Comparison of ENCODE assay signal across 19 mouse cellular contexts in genomic region chr3:127875059-127875458, GRCm38 (mm10). TPM values are rescaled to one million over a fixed set of nuclear protein-coding genes. Genes with fewer than 3 reads are reported as not detected.
DNase-seq lines count a peak whose midpoint lies in the region; ATAC-seq lines count a peak whose summit lies in the region.
"Had no signal": no experiment of that assay in that cellular context is flagged by ENCODE, and none has a peak within 500 bp of the region (broad histone marks: within the 10 kb centered on the region; RNA-seq: fewer than 3 reads in every experiment).

No protein-coding gene starts in this region.

- no peak for DNase-seq in neural tube, embryonic 10.5 days (ENCODE audit: extremely low spot score, low spot score)
- DNase-seq in T-cell, adult 2 months (ENCODE audit: low spot score) = peak; percentile 52
- DNase-seq in kidney, postnatal 36 days = no peak
- DNase-seq in kidney, adult 8-10 months = no peak
- DNase-seq: adrenal gland, adult 8-10 months; adrenal gland, postnatal 36 days; cerebellum, adult 11 months; cerebellum, adult 8-10 months; cerebellum, postnatal 14 days; heart, adult 18-20 months; heart, postnatal 10 days; heart, postnatal 4 days; kidney, adult 18-20 months had no signal

- H3K4me3 ChIP-seq in neural tube, embryonic 13.5 days = no peak overlapping the region
- H3K4me3 ChIP-seq in hindbrain, embryonic 13.5 days = no peak overlapping the region
- H3K4me3 ChIP-seq: embryonic facial prominence, embryonic 12.5 days; forebrain, embryonic 15.5 days; heart, embryonic 10.5 days had no signal

- H3K4me2 ChIP-seq in neural tube, embryonic 13.5 days = no peak overlapping the region
- no peak overlapping the region for H3K4me2 ChIP-seq in hindbrain, embryonic 13.5 days
- H3K4me2 ChIP-seq: embryonic facial prominence, embryonic 12.5 days; forebrain, embryonic 15.5 days had no signal

- no peaks in the 10 kb centered on the region for H3K27me3 ChIP-seq in neural tube, embryonic 13.5 days
- H3K27me3 ChIP-seq in hindbrain, embryonic 13.5 days = no peaks in the 10 kb centered on the region
- H3K27me3 ChIP-seq: embryonic facial prominence, embryonic 12.5 days; forebrain, embryonic 15.5 days had no signal

- H3K9ac ChIP-seq in neural tube, embryonic 13.5 days = no peak overlapping the region
- no peak overlapping the region for H3K9ac ChIP-seq in hindbrain, embryonic 13.5 days
- H3K9ac ChIP-seq: embryonic facial prominence, embryonic 12.5 days; forebrain, embryonic 15.5 days had no signal

- WGBS in neural tube, embryonic 13.5 days = 53% methylated on average over 7 of the region's 7 CpGs
- 61% methylated on average over 7 of the region's 7 CpGs for WGBS in hindbrain, embryonic 13.5 days

- H3K4me1 ChIP-seq in neural tube, embryonic 13.5 days (replicated peaks) = peaks cover 17% of the 10 kb centered on the region
- H3K4me1 ChIP-seq in hindbrain, embryonic 13.5 days (replicated peaks) = peaks cover 16% of the 10 kb centered on the region
- H3K4me1 ChIP-seq: embryonic facial prominence, embryonic 12.5 days; heart, embryonic 10.5 days had no signal

- H3K36me3 ChIP-seq in neural tube, embryonic 13.5 days = no peaks in the 10 kb centered on the region
- H3K36me3 ChIP-seq in hindbrain, embryonic 13.5 days = no peaks in the 10 kb centered on the region
- H3K36me3 ChIP-seq: embryonic facial prominence, embryonic 12.5 days; forebrain, embryonic 15.5 days; heart, embryonic 10.5 days had no signal

- H3K27ac ChIP-seq in neural tube, embryonic 13.5 days (replicated peaks) = peak overlapping the region; percentile 49; the same call in 1 of the 2 replicates
- H3K27ac ChIP-seq in hindbrain, embryonic 13.5 days = peak overlapping the region; percentile 64; the same call in 1 of the 2 replicates
- H3K27ac ChIP-seq: embryonic facial prominence, embryonic 12.5 days; heart, embryonic 10.5 days had no signal

- no peaks in the 10 kb centered on the region for H3K9me3 ChIP-seq in neural tube, embryonic 13.5 days
- no peaks in the 10 kb centered on the region for H3K9me3 ChIP-seq in hindbrain, embryonic 13.5 days
- H3K9me3 ChIP-seq: embryonic facial prominence, embryonic 12.5 days; forebrain, embryonic 15.5 days; heart, embryonic 10.5 days had no signal

- ATAC-seq in neural tube, embryonic 13.5 days (ENCODE audit: low read depth) = no peak
- ATAC-seq in hindbrain, embryonic 13.5 days (ENCODE audit: low FRiP score) = no peak
- no peak for ATAC-seq in cerebellum, adult (ENCODE audit: insufficient number of reproducible peaks, low FRiP score, low TSS enrichment)

RNA-seq across cellular contexts. Expression of gene Fam241a, which starts 21.1 kb away (rescaled TPM):
- polyA plus RNA-seq in neural tube, embryonic 13.5 days (2015; fragmentation: Nextera tagmentation; extraction: Ambion mirVana) = 7.2 and 8.4 TPM in 2 replicates
- polyA plus RNA-seq in hindbrain, embryonic 13.5 days (2015; fragmentation: Nextera tagmentation; extraction: Ambion mirVana) = 10.1 and 11.1 TPM in 2 replicates

RNA-seq across cellular contexts. Expression of gene Ap1ar, which starts 37.7 kb away (rescaled TPM):
- 82.7 and 93.6 TPM in 2 replicates for polyA plus RNA-seq in neural tube, embryonic 13.5 days (2015; fragmentation: Nextera tagmentation; extraction: Ambion mirVana)
- 83.0 and 85.1 TPM in 2 replicates for polyA plus RNA-seq in hindbrain, embryonic 13.5 days (2015; fragmentation: Nextera tagmentation; extraction: Ambion mirVana)
